8 mouse cellular contexts compared by ENCODE assay signal in the genomic region with DNA sequence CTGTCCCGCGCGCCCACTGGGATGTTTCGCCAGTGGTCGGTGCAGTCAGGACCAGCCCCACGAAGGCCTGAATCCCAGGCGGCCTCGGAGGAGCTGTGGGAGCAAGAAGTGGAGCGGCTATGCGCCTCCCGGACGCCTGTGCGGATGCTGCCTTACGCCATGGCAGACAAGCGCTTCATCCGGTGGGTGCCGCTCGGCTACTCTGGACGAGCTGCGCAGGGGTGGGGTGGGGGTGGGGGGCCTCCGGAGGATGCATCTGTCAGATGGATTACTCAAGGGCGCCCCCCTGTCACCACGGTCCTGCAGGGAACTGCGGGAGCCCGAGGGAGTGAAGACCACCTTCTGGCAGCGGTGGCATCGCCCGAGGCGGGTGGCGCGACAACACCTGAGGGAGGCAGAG. TPM values are rescaled to one million over a fixed set of nuclear protein-coding genes. Genes with fewer than 3 reads are reported as not detected.
A peak's percentile ranks its signal among the peaks of the same experiment; 100 is the strongest.
DNase-seq lines count a peak whose midpoint lies in the region; ATAC-seq lines count a peak whose summit lies in the region.

No protein-coding gene starts in this region.

- H3K4me1 ChIP-seq in forebrain, embryonic 15.5 days, result peaks cover 31% of the 10 kb centered on the region
- H3K4me1 ChIP-seq in hindbrain, embryonic 16.5 days (ENCODE audit: control insufficient read depth, insufficient read depth, low read depth, low read length), result peaks cover 31% of the 10 kb centered on the region
- peaks cover 68% of the 10 kb centered on the region for H3K4me1 ChIP-seq in liver, embryonic 13.5 days (replicated peaks)
- H3K4me1 ChIP-seq in neural tube, embryonic 11.5 days (ENCODE audit: control insufficient read depth, insufficient read depth, low read length), result peaks cover 29% of the 10 kb centered on the region

- H3K9ac ChIP-seq in forebrain, embryonic 15.5 days (replicated peaks), result peak overlapping the region; percentile 36
- H3K9ac ChIP-seq in hindbrain, embryonic 16.5 days (ENCODE audit: low read depth, low read length), result peak overlapping the region; percentile 55
- H3K9ac ChIP-seq in liver, embryonic 13.5 days, result peak overlapping the region; percentile 97
- H3K9ac ChIP-seq in neural tube, embryonic 11.5 days (ENCODE audit: low read length), result peak overlapping the region; percentile 54

- peak overlapping the region; percentile 61 for H3K4me2 ChIP-seq in forebrain, embryonic 15.5 days (replicated peaks)
- H3K4me2 ChIP-seq in hindbrain, embryonic 16.5 days (ENCODE audit: low read length), result peak overlapping the region; percentile 52
- peak overlapping the region; percentile 98 for H3K4me2 ChIP-seq in liver, embryonic 13.5 days
- H3K4me2 ChIP-seq in neural tube, embryonic 11.5 days (ENCODE audit: low read depth), result peak overlapping the region; percentile 50

- H3K27ac ChIP-seq in forebrain, embryonic 15.5 days (replicated peaks), result no peak overlapping the region
- H3K27ac ChIP-seq in hindbrain, embryonic 16.5 days (ENCODE audit: low read depth, low read length), result no peak overlapping the region
- peak overlapping the region; percentile 100 for H3K27ac ChIP-seq in liver, embryonic 13.5 days
- H3K27ac ChIP-seq in neural tube, embryonic 11.5 days (ENCODE audit: low read depth, low read length), result no peak overlapping the region

- peaks cover 35% of the 10 kb centered on the region for H3K27me3 ChIP-seq in forebrain, embryonic 15.5 days
- H3K27me3 ChIP-seq in hindbrain, embryonic 16.5 days (replicated peaks; ENCODE audit: control insufficient read depth, insufficient read depth, low read length), result peaks cover 19% of the 10 kb centered on the region
- H3K27me3 ChIP-seq in liver, embryonic 13.5 days, result no peaks in the 10 kb centered on the region
- H3K27me3 ChIP-seq in neural tube, embryonic 11.5 days (ENCODE audit: control insufficient read depth, insufficient read depth, low read length), result peaks cover 15% of the 10 kb centered on the region

- DNase-seq in layer of hippocampus, adult 8-10 months (ENCODE audit: low spot score in 2 of 2), result peak; percentile 23 to 49
- DNase-seq in layer of hippocampus, adult 9-11 months, result no peak
- DNase-seq in adrenal gland, postnatal 25 days, result peak; percentile 57
- DNase-seq in liver, embryonic 13.5 days, result peak; percentile 71
- DNase-seq in neural tube, embryonic 11.5 days (ENCODE audit: low spot score), result peak; percentile 79
- DNase-seq in thymus, postnatal 4 days, result peak; percentile 97

- H3K36me3 ChIP-seq in forebrain, embryonic 15.5 days, result no peaks in the 10 kb centered on the region
- no peaks in the 10 kb centered on the region for H3K36me3 ChIP-seq in hindbrain, embryonic 16.5 days (ENCODE audit: control insufficient read depth, insufficient read depth, low read length)
- H3K36me3 ChIP-seq in liver, embryonic 13.5 days, result peaks cover 52% of the 10 kb centered on the region
- no peaks in the 10 kb centered on the region for H3K36me3 ChIP-seq in neural tube, embryonic 11.5 days (ENCODE audit: control insufficient read depth, insufficient read depth, low read length)

- peak overlapping the region; percentile 33 for H3K4me3 ChIP-seq in forebrain, embryonic 15.5 days
- H3K4me3 ChIP-seq in hindbrain, embryonic 16.5 days (ENCODE audit: low read length), result peak overlapping the region; percentile 23
- H3K4me3 ChIP-seq in liver, embryonic 13.5 days (replicated peaks), result peak overlapping the region; percentile 96
- peak overlapping the region; percentile 29 for H3K4me3 ChIP-seq in neural tube, embryonic 11.5 days (ENCODE audit: low read depth, low read length)

- peak; percentile 62; the same call in 1 of the 2 replicates for ATAC-seq in forebrain, embryonic 15.5 days (replicated peaks)
- ATAC-seq in hindbrain, embryonic 16.5 days, result 0 out of 2 replicates have a peak, but pooled peaks have one; percentile 15
- no peak for ATAC-seq in liver, embryonic 13.5 days (ENCODE audit: low read depth)
- no peak; the same call in 1 of the 2 replicates for ATAC-seq in neural tube, embryonic 11.5 days (ENCODE audit: insufficient read depth, low FRiP score, low TSS enrichment)

- 2% methylated on average over 31 of the region's 31 CpGs for WGBS in forebrain, embryonic 15.5 days
- 4% methylated on average over 25 of the region's 31 CpGs for WGBS in hindbrain, embryonic 16.5 days
- under 1% methylated on average over 31 of the region's 31 CpGs for WGBS in liver, embryonic 13.5 days (ENCODE audit: insufficient replicate concordance)
- 5% methylated on average over 31 of the region's 31 CpGs for WGBS in neural tube, embryonic 11.5 days

- no peaks in the 10 kb centered on the region for H3K9me3 ChIP-seq in forebrain, embryonic 15.5 days
- no peaks in the 10 kb centered on the region for H3K9me3 ChIP-seq in hindbrain, embryonic 16.5 days (ENCODE audit: control insufficient read depth, low read length)
- no peaks in the 10 kb centered on the region for H3K9me3 ChIP-seq in liver, embryonic 13.5 days (replicated peaks)
- H3K9me3 ChIP-seq in neural tube, embryonic 11.5 days (ENCODE audit: control insufficient read depth, low read length), result no peaks in the 10 kb centered on the region

RNA-seq across cellular contexts. Expression of a gene that starts 1.1 kb away (rescaled TPM):
- total RNA-seq in layer of hippocampus, adult 8-10 months (2022), result 10 to 100 TPM; 11.6 to 27.6 (median 16.2) TPM
- 31.9 and 43.5 TPM in 2 replicates for total RNA-seq in adrenal gland, postnatal 25 days (2021)
- 1.9 and 2.6 TPM in 2 replicates for polyA plus RNA-seq in forebrain, embryonic 15.5 days (2015; fragmentation: Nextera tagmentation; extraction: Ambion mirVana)
- 6.4 and 6.6 TPM in 2 replicates for polyA plus RNA-seq in hindbrain, embryonic 16.5 days (2015; fragmentation: Nextera tagmentation; extraction: Ambion mirVana)
- 53.0 and 53.7 TPM in 2 replicates for polyA plus RNA-seq in liver, embryonic 13.5 days (2015; fragmentation: Nextera tagmentation; extraction: Ambion mirVana)
- 14.1 and 14.3 TPM in 2 replicates for polyA plus RNA-seq in neural tube, embryonic 11.5 days (2014; fragmentation: Nextera tagmentation; extraction: Ambion mirVana)

RNA-seq across cellular contexts. Expression of a gene that starts 1.2 kb away (rescaled TPM):
- total RNA-seq in layer of hippocampus, adult 8-10 months (2022), result 1 to 10 TPM in 2 of 4 experiments, under 1 TPM in 2; 0.52 to 1.5 (median 0.85) TPM
- total RNA-seq in adrenal gland, postnatal 25 days (2021), result 3.1 and 4.6 TPM in 2 replicates
- polyA plus RNA-seq in forebrain, embryonic 15.5 days (2015; fragmentation: Nextera tagmentation; extraction: Ambion mirVana), result 0.43 and 0.45 TPM in 2 replicates
- polyA plus RNA-seq in hindbrain, embryonic 16.5 days (2015; fragmentation: Nextera tagmentation; extraction: Ambion mirVana), result 0.76 and 1.0 TPM in 2 replicates
- 16.0 and 16.2 TPM in 2 replicates for polyA plus RNA-seq in liver, embryonic 13.5 days (2015; fragmentation: Nextera tagmentation; extraction: Ambion mirVana)
- polyA plus RNA-seq in neural tube, embryonic 11.5 days (2014; fragmentation: Nextera tagmentation; extraction: Ambion mirVana), result 1.0 and 1.8 TPM in 2 replicates

RNA-seq across cellular contexts. Expression of a gene that starts 14.4 kb away (rescaled TPM):
- 1 to 10 TPM in 1 of 4 experiments, under 1 TPM in 2, not detected in 1; 0.61 to 1.2 (median 0.75) TPM for total RNA-seq in layer of hippocampus, adult 8-10 months (2022)
- not detected in 2 replicates for total RNA-seq in adrenal gland, postnatal 25 days (2021)
- polyA plus RNA-seq in forebrain, embryonic 15.5 days (2015; fragmentation: Nextera tagmentation; extraction: Ambion mirVana), result 0.18 TPM in 1 of 2 replicates, not detected in the other
- polyA plus RNA-seq in hindbrain, embryonic 16.5 days (2015; fragmentation: Nextera tagmentation; extraction: Ambion mirVana), result not detected in 2 replicates
- polyA plus RNA-seq in liver, embryonic 13.5 days (2015; fragmentation: Nextera tagmentation; extraction: Ambion mirVana), result 78.8 and 85.7 TPM in 2 replicates
- polyA plus RNA-seq in neural tube, embryonic 11.5 days (2014; fragmentation: Nextera tagmentation; extraction: Ambion mirVana), result 0.65 and 0.91 TPM in 2 replicates

RNA-seq across cellular contexts. Expression of a gene that starts 26.4 kb away (rescaled TPM):
- total RNA-seq in layer of hippocampus, adult 8-10 months (2022), result 1 to 10 TPM in 3 of 4 experiments, not detected in 1; 1.7 to 2.2 (median 1.9) TPM
- 1.00 and 1.8 TPM in 2 replicates for total RNA-seq in adrenal gland, postnatal 25 days (2021)
- 0.72 and 0.79 TPM in 2 replicates for polyA plus RNA-seq in forebrain, embryonic 15.5 days (2015; fragmentation: Nextera tagmentation; extraction: Ambion mirVana)
- polyA plus RNA-seq in hindbrain, embryonic 16.5 days (2015; fragmentation: Nextera tagmentation; extraction: Ambion mirVana), result 1.1 and 1.8 TPM in 2 replicates
- polyA plus RNA-seq in liver, embryonic 13.5 days (2015; fragmentation: Nextera tagmentation; extraction: Ambion mirVana), result 0.30 TPM in 1 of 2 replicates, not detected in the other
- 0.64 TPM in 1 of 2 replicates, not detected in the other for polyA plus RNA-seq in neural tube, embryonic 11.5 days (2014; fragmentation: Nextera tagmentation; extraction: Ambion mirVana)

RNA-seq across cellular contexts. Expression of a gene that starts 26.4 kb away (rescaled TPM):
- total RNA-seq in layer of hippocampus, adult 8-10 months (2022), result 10 to 100 TPM; 11.4 to 33.5 (median 24.5) TPM
- total RNA-seq in adrenal gland, postnatal 25 days (2021), result 98.3 and 108 TPM in 2 replicates
- 12.3 and 12.6 TPM in 2 replicates for polyA plus RNA-seq in forebrain, embryonic 15.5 days (2015; fragmentation: Nextera tagmentation; extraction: Ambion mirVana)
- 17.4 and 20.9 TPM in 2 replicates for polyA plus RNA-seq in hindbrain, embryonic 16.5 days (2015; fragmentation: Nextera tagmentation; extraction: Ambion mirVana)
- polyA plus RNA-seq in liver, embryonic 13.5 days (2015; fragmentation: Nextera tagmentation; extraction: Ambion mirVana), result 50.5 and 55.3 TPM in 2 replicates
- polyA plus RNA-seq in neural tube, embryonic 11.5 days (2014; fragmentation: Nextera tagmentation; extraction: Ambion mirVana), result 29.9 and 30.3 TPM in 2 replicates

Comparison
In these comparisons a context has a peak if more than half of its experiments do, and no peak if none do; other contexts are left out.
1. ATAC-seq: peak in forebrain, embryonic 15.5 days (single experiment) and hindbrain, embryonic 16.5 days (single experiment); none in liver, embryonic 13.5 days (single experiment) and neural tube, embryonic 11.5 days (single experiment).
2. H3K4me3 ChIP-seq: peak in every context shown above with its lines; median percentile 96 in liver, embryonic 13.5 days; 33 in forebrain, embryonic 15.5 days; 29 in neural tube, embryonic 11.5 days; 23 in hindbrain, embryonic 16.5 days.
3. H3K9ac ChIP-seq: peak in every context shown above with its lines; median percentile 97 in liver, embryonic 13.5 days; 55 in hindbrain, embryonic 16.5 days; 54 in neural tube, embryonic 11.5 days; 36 in forebrain, embryonic 15.5 days.
4. RNA of a gene that starts 14.4 kb away (polyA plus RNA-seq): 78.8 to 85.7 TPM in liver, embryonic 13.5 days; 0.65 to 0.91 TPM in neural tube, embryonic 11.5 days, 0.18 TPM in forebrain, embryonic 15.5 days and not detected in hindbrain, embryonic 16.5 days; every median in the first group is over 10 times any median in the second.
5. Peak in every context shown above with its lines, with median percentiles within 50 percentile points of each other: H3K4me2 ChIP-seq.